Mouse (Mus musculus): ENCODE results near the gene Fen1.

GRCm38 (mm10) chr19:10222656-10223055 lies 18.7 kb upstream of the Fen1 start:
- TF ChIP-seq CTCF (IDR thresholded peaks at IDR 0.05; ENCODE audit: control insufficient read depth, insufficient read depth, insufficient replicate concordance, low read depth, low read length) (no peak), POLR2A (IDR thresholded peaks at IDR 0.05; ENCODE audit: control insufficient read depth, low read depth, low read length) (no peak)

All from testis, adult 2 months (tissue).